Mouse (Mus musculus): Measurements from ENCODE around the gene 1110032A03Rik.

DNA sequence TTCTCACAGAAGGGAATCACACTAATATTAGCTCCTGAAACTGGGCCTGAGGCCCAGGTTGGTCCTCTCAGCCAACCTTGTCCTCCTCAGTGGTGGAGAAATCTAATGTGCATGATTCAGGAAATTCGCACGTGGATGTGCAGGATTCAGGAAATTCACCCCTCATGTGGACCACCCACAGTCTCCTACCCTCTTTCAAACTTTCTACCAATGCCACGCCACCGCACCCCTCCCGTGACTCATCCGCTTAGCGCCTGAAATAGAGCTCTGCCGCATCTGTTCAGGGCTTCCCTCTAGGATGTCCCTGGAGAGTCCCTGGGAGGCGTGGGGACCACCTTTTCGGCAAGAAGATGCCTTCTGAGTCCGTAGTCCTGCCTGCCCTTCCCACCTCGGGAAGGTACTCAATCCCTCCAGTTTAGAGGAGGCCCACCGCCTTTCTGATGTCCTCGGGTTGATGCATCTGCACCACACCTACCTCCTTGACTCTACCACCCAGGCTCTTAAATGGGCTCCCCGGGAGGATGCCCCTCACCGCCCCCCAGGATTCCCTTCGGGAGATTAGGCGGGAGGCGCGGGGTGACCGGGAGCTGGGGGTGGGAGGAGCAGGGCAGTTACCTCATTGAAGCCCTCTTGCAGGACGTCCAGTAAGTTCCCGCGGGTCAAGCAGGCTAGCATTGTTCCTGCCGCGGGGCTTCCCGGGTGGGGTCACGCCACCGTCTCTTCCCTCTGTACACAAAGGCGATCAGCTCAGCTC lies 48.0 kb downstream of the 1110032A03Rik start:
- TF ChIP-seq CTCF (IDR thresholded peaks at IDR 0.05; ENCODE audit: low read depth, low read length) (no peak), POLR2A (IDR thresholded peaks at IDR 0.05; ENCODE audit: insufficient read depth, low read length) (no peak), EP300 (IDR thresholded peaks at IDR 0.05; ENCODE audit: insufficient read depth, low read depth, low read length) (no peak)
